Comparison of ENCODE assay signal across 18 mouse cellular contexts in genomic region chr7:137244839-137245238, GRCm38 (mm10).
DNase-seq lines count a peak whose midpoint lies in the region; ATAC-seq lines count a peak whose summit lies in the region.
"Had no signal": no experiment of that assay in that cellular context is flagged by ENCODE, and none has a peak within 500 bp of the region (broad histone marks: within the 10 kb centered on the region; RNA-seq: fewer than 3 reads in every experiment).

No protein-coding gene starts in this region.

- no peaks in the 10 kb centered on the region for H3K36me3 ChIP-seq in forebrain, embryonic 15.5 days
- no peaks in the 10 kb centered on the region for H3K36me3 ChIP-seq in forebrain, embryonic 10.5 days (replicated peaks)
- H3K36me3 ChIP-seq in neural tube, embryonic 11.5 days (ENCODE audit: control insufficient read depth, insufficient read depth, low read length), result no peaks in the 10 kb centered on the region
- no peaks in the 10 kb centered on the region for H3K36me3 ChIP-seq in midbrain, embryonic 15.5 days (replicated peaks)
- no peaks in the 10 kb centered on the region for H3K36me3 ChIP-seq in heart, embryonic 12.5 days
- H3K36me3 ChIP-seq in kidney, embryonic 15.5 days, result no peaks in the 10 kb centered on the region
- H3K36me3 ChIP-seq: liver, embryonic 13.5 days had no signal

- DNase-seq in forebrain, embryonic 10.5 days (ENCODE audit: extremely low spot score, low spot score), result no peak
- DNase-seq in neural tube, embryonic 11.5 days (ENCODE audit: low spot score), result no peak
- no peak for DNase-seq in neural tube, embryonic 10.5 days (ENCODE audit: extremely low spot score, low spot score)
- no peak for DNase-seq in right cerebral cortex, postnatal 10 days (ENCODE audit: low spot score in 2 of 2)
- DNase-seq: cerebellum, adult 9-11 months; embryo, embryonic 11 days; gastrocnemius, postnatal 36 days; kidney, adult 9 months; left cerebral cortex, postnatal 4 days; liver, embryonic 13.5 days; lung, postnatal 10 days; thymus, postnatal 14 days had no signal

- H3K9ac ChIP-seq in forebrain, embryonic 15.5 days (replicated peaks), result no peak overlapping the region
- no peak overlapping the region for H3K9ac ChIP-seq in neural tube, embryonic 11.5 days (ENCODE audit: low read length)
- H3K9ac ChIP-seq in midbrain, embryonic 15.5 days, result no peak overlapping the region
- H3K9ac ChIP-seq in heart, embryonic 12.5 days, result no peak overlapping the region
- no peak overlapping the region for H3K9ac ChIP-seq in kidney, embryonic 15.5 days
- H3K9ac ChIP-seq: liver, embryonic 13.5 days had no signal

- peaks cover 78% of the 10 kb centered on the region for H3K27me3 ChIP-seq in forebrain, embryonic 15.5 days
- H3K27me3 ChIP-seq in forebrain, embryonic 10.5 days (ENCODE audit: poor library complexity, severe bottlenecking), result peaks cover 91% of the 10 kb centered on the region
- no peaks in the 10 kb centered on the region for H3K27me3 ChIP-seq in neural tube, embryonic 11.5 days (ENCODE audit: control insufficient read depth, insufficient read depth, low read length)
- H3K27me3 ChIP-seq in midbrain, embryonic 15.5 days (replicated peaks), result no peaks in the 10 kb centered on the region
- peaks cover 20% of the 10 kb centered on the region; the same call in 1 of the 2 replicates for H3K27me3 ChIP-seq in heart, embryonic 12.5 days (replicated peaks)
- peaks cover 46% of the 10 kb centered on the region for H3K27me3 ChIP-seq in kidney, embryonic 15.5 days
- H3K27me3 ChIP-seq: Patski had no signal

- no peak overlapping the region for H3K4me2 ChIP-seq in forebrain, embryonic 15.5 days (replicated peaks)
- H3K4me2 ChIP-seq in neural tube, embryonic 11.5 days (ENCODE audit: low read depth), result no peak overlapping the region
- H3K4me2 ChIP-seq in midbrain, embryonic 15.5 days, result no peak overlapping the region
- H3K4me2 ChIP-seq in heart, embryonic 12.5 days, result no peak overlapping the region
- H3K4me2 ChIP-seq in kidney, embryonic 15.5 days, result no peak overlapping the region
- H3K4me2 ChIP-seq: heart, embryonic 11.5 days; liver, embryonic 13.5 days had no signal

- H3K9me3 ChIP-seq in forebrain, embryonic 15.5 days, result no peaks in the 10 kb centered on the region
- H3K9me3 ChIP-seq in forebrain, embryonic 10.5 days, result no peaks in the 10 kb centered on the region
- H3K9me3 ChIP-seq in neural tube, embryonic 11.5 days (ENCODE audit: control insufficient read depth, low read length), result no peaks in the 10 kb centered on the region
- H3K9me3 ChIP-seq in midbrain, embryonic 15.5 days, result no peaks in the 10 kb centered on the region
- H3K9me3 ChIP-seq in heart, embryonic 12.5 days (replicated peaks), result no peaks in the 10 kb centered on the region
- no peaks in the 10 kb centered on the region for H3K9me3 ChIP-seq in kidney, embryonic 15.5 days (replicated peaks)
- H3K9me3 ChIP-seq: liver, embryonic 13.5 days had no signal

- H3K4me3 ChIP-seq in forebrain, embryonic 15.5 days, result no peak overlapping the region
- no peak overlapping the region for H3K4me3 ChIP-seq in forebrain, embryonic 10.5 days
- H3K4me3 ChIP-seq in neural tube, embryonic 11.5 days (ENCODE audit: low read depth, low read length), result no peak overlapping the region
- no peak overlapping the region for H3K4me3 ChIP-seq in midbrain, embryonic 15.5 days
- no peak overlapping the region for H3K4me3 ChIP-seq in heart, embryonic 12.5 days
- H3K4me3 ChIP-seq in kidney, embryonic 15.5 days (replicated peaks), result no peak overlapping the region
- H3K4me3 ChIP-seq: liver, embryonic 13.5 days had no signal

- no peak overlapping the region for H3K27ac ChIP-seq in forebrain, embryonic 15.5 days (replicated peaks)
- H3K27ac ChIP-seq in forebrain, embryonic 10.5 days, result no peak overlapping the region
- H3K27ac ChIP-seq in neural tube, embryonic 11.5 days (ENCODE audit: low read depth, low read length), result peak overlapping the region; percentile 75
- peak overlapping the region; percentile 73 for H3K27ac ChIP-seq in midbrain, embryonic 15.5 days
- H3K27ac ChIP-seq in heart, embryonic 12.5 days (ENCODE audit: poor library complexity, severe bottlenecking), result no peak overlapping the region
- no peak overlapping the region for H3K27ac ChIP-seq in kidney, embryonic 15.5 days
- H3K27ac ChIP-seq: liver, embryonic 13.5 days had no signal

- WGBS in forebrain, embryonic 15.5 days, result 42% methylated on average over 7 of the region's 7 CpGs
- WGBS in forebrain, embryonic 10.5 days, result 90% methylated on average over 7 of the region's 7 CpGs
- WGBS in neural tube, embryonic 11.5 days, result 68% methylated on average over 7 of the region's 7 CpGs
- WGBS in midbrain, embryonic 15.5 days, result 34% methylated on average over 7 of the region's 7 CpGs
- 77% methylated on average over 7 of the region's 7 CpGs for WGBS in heart, embryonic 12.5 days
- 82% methylated on average over 7 of the region's 7 CpGs for WGBS in kidney, embryonic 15.5 days

- ATAC-seq in forebrain, embryonic 15.5 days (replicated peaks), result 0 out of 2 replicates have a peak, but pooled peaks have one; percentile 41
- no peak for ATAC-seq in neural tube, embryonic 11.5 days (ENCODE audit: insufficient read depth, low FRiP score, low TSS enrichment)
- ATAC-seq in midbrain, embryonic 15.5 days (replicated peaks), result peak; percentile 40; the same call in 1 of the 2 replicates
- no peak for ATAC-seq in heart, embryonic 12.5 days (ENCODE audit: insufficient number of reproducible peaks, low FRiP score)
- ATAC-seq in kidney, embryonic 15.5 days (replicated peaks; ENCODE audit: low FRiP score), result no peak
- ATAC-seq: Patski had no signal

- H3K4me1 ChIP-seq in forebrain, embryonic 15.5 days, result peaks cover 26% of the 10 kb centered on the region
- peaks cover 72% of the 10 kb centered on the region for H3K4me1 ChIP-seq in forebrain, embryonic 10.5 days
- H3K4me1 ChIP-seq in neural tube, embryonic 11.5 days (ENCODE audit: control insufficient read depth, insufficient read depth, low read length), result peaks cover 18% of the 10 kb centered on the region
- peaks cover 91% of the 10 kb centered on the region for H3K4me1 ChIP-seq in midbrain, embryonic 15.5 days
- H3K4me1 ChIP-seq in heart, embryonic 12.5 days (replicated peaks), result 0 out of 2 replicates have a peak, but pooled peaks cover 4% of the 10 kb centered on the region
- 0 out of 2 replicates have a peak, but pooled peaks cover 4% of the 10 kb centered on the region for H3K4me1 ChIP-seq in kidney, embryonic 15.5 days
- H3K4me1 ChIP-seq: liver, embryonic 13.5 days had no signal

Comparison
In these comparisons a context has a peak if more than half of its experiments do, and no peak if none do; other contexts are left out.
1. ATAC-seq: peak in forebrain, embryonic 15.5 days (single experiment) and midbrain, embryonic 15.5 days (single experiment); none in neural tube, embryonic 11.5 days (single experiment), heart, embryonic 12.5 days (single experiment) and kidney, embryonic 15.5 days (single experiment).
2. H3K27ac ChIP-seq: peak in neural tube, embryonic 11.5 days (single experiment) and midbrain, embryonic 15.5 days (single experiment); none in forebrain, embryonic 15.5 days (single experiment), forebrain, embryonic 10.5 days (single experiment), heart, embryonic 12.5 days (single experiment) and kidney, embryonic 15.5 days (single experiment).